Mouse (Mus musculus): Measurements from ENCODE around the gene Dnajb5. TPM values are rescaled to one million over a fixed set of nuclear protein-coding genes. Genes with fewer than 3 reads are reported as not detected.

Dnajb5 gene
- polyA plus RNA-seq, 1 experiment, result 32.8 TPM

DNA sequence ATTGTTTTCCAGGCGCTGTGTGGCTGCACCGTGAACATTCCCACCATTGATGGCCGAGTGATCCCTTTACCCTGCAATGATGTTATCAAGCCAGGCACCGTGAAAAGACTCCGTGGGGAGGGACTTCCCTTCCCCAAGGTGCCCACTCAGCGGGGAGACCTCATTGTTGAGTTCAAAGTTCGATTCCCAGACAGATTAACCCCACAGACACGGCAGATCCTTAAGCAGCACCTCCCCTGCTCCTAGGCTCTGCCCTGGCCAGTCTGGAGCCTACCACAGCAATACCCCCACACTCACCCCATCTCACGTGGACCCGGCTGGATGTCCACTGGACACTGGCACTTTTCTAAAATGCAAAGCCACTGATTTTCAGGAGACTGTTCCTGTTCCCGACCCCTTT lies 7.7 kb downstream of the Dnajb5 start:
- TF ChIP-seq MYOD1 (IDR thresholded peaks at IDR 0.05; ENCODE audit: control insufficient read depth in 1 of 3, insufficient read length in 2 of 3, low read depth in 2 of 3) (no peak), TCF3 (IDR thresholded peaks at IDR 0.05; ENCODE audit: insufficient read length, low read depth) (no peak), SRF (IDR thresholded peaks at IDR 0.05; ENCODE audit: control insufficient read depth, insufficient read length, low read depth) (no peak), POLR2A (IDR thresholded peaks at IDR 0.05; ENCODE audit: insufficient read length, low read depth) (no peak), POLR2AphosphoS2 (IDR thresholded peaks at IDR 0.05; ENCODE audit: insufficient read length, low read depth) (no peak), CEBPB (IDR thresholded peaks at IDR 0.05; ENCODE audit: insufficient read depth, poor library complexity, severe bottlenecking) (no peak), USF1 (IDR thresholded peaks at IDR 0.05; ENCODE audit: low read depth) (no peak), TCF12 (IDR thresholded peaks at IDR 0.05; ENCODE audit: insufficient read depth, poor library complexity, severe bottlenecking) (no peak), E2F4 (IDR thresholded peaks at IDR 0.05; ENCODE audit: insufficient read depth) (no peak), REST (IDR thresholded peaks at IDR 0.05; ENCODE audit: insufficient read depth, insufficient read length) (no peak), MAX (IDR thresholded peaks at IDR 0.05; ENCODE audit: low read depth) (no peak), MYOG (IDR thresholded peaks at IDR 0.05; ENCODE audit: control insufficient read depth in 1 of 3, insufficient read depth in 1 of 3, insufficient read length in 2 of 3, low read depth in 2 of 3) (no peak)
- Histone ChIP-seq H3ac (ENCODE audit: control insufficient read depth, insufficient read length) (no peak overlapping the region), H3K4me2 (ENCODE audit: low read depth) (peak overlapping the region; percentile 38), H3K27me3 (ENCODE audit: control insufficient read depth, insufficient read depth, insufficient read length) (no peaks in the 10 kb centered on the region), H3K4me3 (no peak overlapping the region), H3K79me2 (ENCODE audit: control insufficient read depth, insufficient read depth) (no peaks in the 10 kb centered on the region), H3K36me3 (ENCODE audit: control insufficient read depth, insufficient read depth) (no peaks in the 10 kb centered on the region)

GRCm38 (mm10) chr4:42957979-42958378 lies 8.4 kb downstream of the Dnajb5 start:
- no peaks in the 10 kb centered on the region for H3K27me3 ChIP-seq (ENCODE audit: control insufficient read depth, insufficient read depth, insufficient read length)
- H3K4me2 ChIP-seq (ENCODE audit: low read depth), result no peak overlapping the region
- no peaks in the 10 kb centered on the region for H3K36me3 ChIP-seq (ENCODE audit: control insufficient read depth, insufficient read depth)
- no peak overlapping the region for H3K4me3 ChIP-seq
- H3ac ChIP-seq (ENCODE audit: control insufficient read depth, insufficient read length), result no peak overlapping the region
- no peak for TF ChIP-seq USF1 (IDR thresholded peaks at IDR 0.05; ENCODE audit: low read depth)
- no peak for TF ChIP-seq MAX (IDR thresholded peaks at IDR 0.05; ENCODE audit: low read depth)
- TF ChIP-seq CEBPB (IDR thresholded peaks at IDR 0.05; ENCODE audit: insufficient read depth, poor library complexity, severe bottlenecking), result no peak
- peak; percentile 35 for TF ChIP-seq TCF12 (IDR thresholded peaks at IDR 0.05; ENCODE audit: insufficient read depth, poor library complexity, severe bottlenecking)
- TF ChIP-seq POLR2A (IDR thresholded peaks at IDR 0.05; ENCODE audit: insufficient read length, low read depth), result no peak
- TF ChIP-seq REST (IDR thresholded peaks at IDR 0.05; ENCODE audit: insufficient read depth, insufficient read length), result no peak
- peak; percentile 34 for TF ChIP-seq POLR2AphosphoS2 (IDR thresholded peaks at IDR 0.05; ENCODE audit: insufficient read length, low read depth)
- no peak for TF ChIP-seq E2F4 (IDR thresholded peaks at IDR 0.05; ENCODE audit: insufficient read depth)
- peak; percentile 17 for TF ChIP-seq TCF3 (IDR thresholded peaks at IDR 0.05; ENCODE audit: insufficient read length, low read depth)
- no peak for TF ChIP-seq SRF (IDR thresholded peaks at IDR 0.05; ENCODE audit: control insufficient read depth, insufficient read length, low read depth)
- TF ChIP-seq MYOD1 (IDR thresholded peaks at IDR 0.05; ENCODE audit: control insufficient read depth in 1 of 3, insufficient read length in 2 of 3, low read depth in 2 of 3), result peak; percentile 26 to 84 (median 82)
- peak; percentile 70 to 93 (median 76) for TF ChIP-seq MYOG (IDR thresholded peaks at IDR 0.05; ENCODE audit: control insufficient read depth in 1 of 3, insufficient read depth in 1 of 3, insufficient read length in 2 of 3, low read depth in 2 of 3)
- H3K79me2 ChIP-seq (ENCODE audit: control insufficient read depth, insufficient read depth), result no peaks in the 10 kb centered on the region

GRCm38 (mm10) chr4:42958942-42959341 lies 9.3 kb downstream of the Dnajb5 start:
- H3K79me2 ChIP-seq (ENCODE audit: control insufficient read depth, insufficient read depth), result no peaks in the 10 kb centered on the region
- no peaks in the 10 kb centered on the region for H3K27me3 ChIP-seq (ENCODE audit: control insufficient read depth, insufficient read depth, insufficient read length)
- no peak overlapping the region for H3K4me3 ChIP-seq
- no peak for TF ChIP-seq POLR2AphosphoS2 (IDR thresholded peaks at IDR 0.05; ENCODE audit: insufficient read length, low read depth)
- TF ChIP-seq REST (IDR thresholded peaks at IDR 0.05; ENCODE audit: insufficient read depth, insufficient read length), result no peak
- no peak for TF ChIP-seq USF1 (IDR thresholded peaks at IDR 0.05; ENCODE audit: low read depth)
- no peak for TF ChIP-seq E2F4 (IDR thresholded peaks at IDR 0.05; ENCODE audit: insufficient read depth)
- TF ChIP-seq SRF (IDR thresholded peaks at IDR 0.05; ENCODE audit: control insufficient read depth, insufficient read length, low read depth), result no peak
- TF ChIP-seq TCF3 (IDR thresholded peaks at IDR 0.05; ENCODE audit: insufficient read length, low read depth), result no peak
- H3K36me3 ChIP-seq (ENCODE audit: control insufficient read depth, insufficient read depth), result no peaks in the 10 kb centered on the region
- peak overlapping the region; percentile 6 for H3K4me2 ChIP-seq (ENCODE audit: low read depth)
- H3ac ChIP-seq (ENCODE audit: control insufficient read depth, insufficient read length), result no peak overlapping the region

- no peaks in the 10 kb centered on the region for H3K27me3 ChIP-seq (ENCODE audit: control insufficient read depth, insufficient read depth, insufficient read length)
- no peak overlapping the region for H3K4me2 ChIP-seq (ENCODE audit: low read depth)
- TF ChIP-seq TCF3 (IDR thresholded peaks at IDR 0.05; ENCODE audit: insufficient read length, low read depth) (no peak), MAX (IDR thresholded peaks at IDR 0.05; ENCODE audit: low read depth) (no peak), REST (IDR thresholded peaks at IDR 0.05; ENCODE audit: insufficient read depth, insufficient read length) (no peak), POLR2A (IDR thresholded peaks at IDR 0.05; ENCODE audit: insufficient read length, low read depth) (no peak), POLR2AphosphoS2 (IDR thresholded peaks at IDR 0.05; ENCODE audit: insufficient read length, low read depth) (peak; percentile 66), SRF (IDR thresholded peaks at IDR 0.05; ENCODE audit: control insufficient read depth, insufficient read length, low read depth) (no peak), MYOG (IDR thresholded peaks at IDR 0.05; ENCODE audit: control insufficient read depth in 1 of 3, insufficient read depth in 1 of 3, insufficient read length in 2 of 3, low read depth in 2 of 3) (peak in 1 of 3 experiments; percentile 19), E2F4 (IDR thresholded peaks at IDR 0.05; ENCODE audit: insufficient read depth) (no peak), MYOD1 (IDR thresholded peaks at IDR 0.05; ENCODE audit: control insufficient read depth in 1 of 3, insufficient read length in 2 of 3, low read depth in 2 of 3) (no peak)
- H3K36me3 ChIP-seq (ENCODE audit: control insufficient read depth, insufficient read depth), result no peaks in the 10 kb centered on the region
- H3K4me3 ChIP-seq, result no peak overlapping the region
- no peak overlapping the region for H3ac ChIP-seq (ENCODE audit: control insufficient read depth, insufficient read length)
- H3K79me2 ChIP-seq (ENCODE audit: control insufficient read depth, insufficient read depth), result no peaks in the 10 kb centered on the region
These were observed 9.8 kb downstream of the Dnajb5 start for GRCm38 (mm10) chr4:42959382-42959781.

GRCm38 (mm10) chr4:42961592-42961991 lies 12.0 kb downstream of the Dnajb5 start:
- Histone ChIP-seq H3K4me2 (ENCODE audit: low read depth) (no peak overlapping the region), H3K36me3 (ENCODE audit: control insufficient read depth, insufficient read depth) (no peaks in the 10 kb centered on the region), H3K27me3 (ENCODE audit: control insufficient read depth, insufficient read depth, insufficient read length) (no peaks in the 10 kb centered on the region), H3K79me2 (ENCODE audit: control insufficient read depth, insufficient read depth) (no peaks in the 10 kb centered on the region), H3ac (ENCODE audit: control insufficient read depth, insufficient read length) (no peak overlapping the region), H3K4me3 (no peak overlapping the region)
- TF ChIP-seq CEBPB (IDR thresholded peaks at IDR 0.05; ENCODE audit: insufficient read depth, poor library complexity, severe bottlenecking) (no peak), TCF12 (IDR thresholded peaks at IDR 0.05; ENCODE audit: insufficient read depth, poor library complexity, severe bottlenecking) (no peak), USF1 (IDR thresholded peaks at IDR 0.05; ENCODE audit: low read depth) (no peak), POLR2A (IDR thresholded peaks at IDR 0.05; ENCODE audit: insufficient read length, low read depth) (no peak), REST (IDR thresholded peaks at IDR 0.05; ENCODE audit: insufficient read depth, insufficient read length) (no peak), MAX (IDR thresholded peaks at IDR 0.05; ENCODE audit: low read depth) (no peak), MYOG (IDR thresholded peaks at IDR 0.05; ENCODE audit: control insufficient read depth in 1 of 3, insufficient read depth in 1 of 3, insufficient read length in 2 of 3, low read depth in 2 of 3) (no peak), E2F4 (IDR thresholded peaks at IDR 0.05; ENCODE audit: insufficient read depth) (no peak), POLR2AphosphoS2 (IDR thresholded peaks at IDR 0.05; ENCODE audit: insufficient read length, low read depth) (no peak), MYOD1 (IDR thresholded peaks at IDR 0.05; ENCODE audit: control insufficient read depth in 1 of 3, insufficient read length in 2 of 3, low read depth in 2 of 3) (no peak), SRF (IDR thresholded peaks at IDR 0.05; ENCODE audit: control insufficient read depth, insufficient read length, low read depth) (no peak), TCF3 (IDR thresholded peaks at IDR 0.05; ENCODE audit: insufficient read length, low read depth) (no peak)

Measured in myocyte (in vitro differentiated cells).